Mouse (Mus musculus) liver, adult 2 months (tissue): ENCODE results near the gene Brd2.

Experiments used
- CTCF ChIP-seq: fragments of 200-500 bp; IDR thresholded peaks from 2 replicates; pipeline ENCODE4 v1.5.1; 2011; ENCODE audit warnings: low read depth, low read length, control low read depth
- POLR2A ChIP-seq: fragments of 200-500 bp; IDR thresholded peaks from 2 replicates; pipeline ENCODE4 v1.6.1; 2011; ENCODE audit warnings: low read length, control low read depth; ENCODE audit not compliant: insufficient read depth; ENCODE audit errors: extremely low read depth

DNA sequence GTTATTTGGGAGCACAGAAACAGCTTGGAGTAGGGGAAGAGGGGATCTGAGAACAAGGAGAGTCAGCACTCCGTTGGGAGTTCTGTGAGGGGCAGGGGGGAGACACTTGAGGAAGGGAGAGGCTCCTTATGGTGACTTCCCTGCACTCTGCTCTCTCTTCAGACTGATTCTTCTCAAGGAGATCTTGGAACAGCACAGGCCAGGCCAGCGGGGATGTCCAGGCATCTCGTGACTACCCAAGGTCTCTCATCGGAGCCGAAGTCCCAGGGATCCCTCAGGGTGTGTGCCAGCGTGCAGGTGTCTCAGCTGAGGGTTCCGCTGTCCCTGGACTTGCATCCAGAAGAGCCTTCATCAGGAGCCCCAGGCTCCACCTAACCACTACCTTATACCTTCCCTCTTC, 16.2 kb upstream of the Brd2 start:
- TF ChIP-seq CTCF (no peak), POLR2A (no peak)
